7 mouse cellular contexts compared by ENCODE assay signal in genomic region chr11:80141825-80142521, GRCm38 (mm10). TPM values are rescaled to one million over a fixed set of nuclear protein-coding genes. Genes with fewer than 3 reads are reported as not detected.
DNase-seq lines count a peak whose midpoint lies in the region; ATAC-seq lines count a peak whose summit lies in the region.

Gene Tefm, minus strand, starts transcription at chr11:80142175.

- no peaks in the 10 kb centered on the region for H3K36me3 ChIP-seq in embryonic facial prominence, embryonic 11.5 days (replicated peaks; ENCODE audit: control insufficient read depth, insufficient read depth, low read depth, low read length)
- H3K36me3 ChIP-seq in limb, embryonic 10.5 days = peaks cover 38% of the 10 kb centered on the region
- peaks cover 20% of the 10 kb centered on the region for H3K36me3 ChIP-seq in midbrain, embryonic 13.5 days

- DNase-seq in adrenal gland, postnatal 14 days = peak; percentile 92
- peak; percentile 92 for DNase-seq in embryonic facial prominence, embryonic 11.5 days (ENCODE audit: low spot score)
- DNase-seq in kidney, adult 11 months = peak; percentile 75
- DNase-seq in limb, embryonic 10.5 days (ENCODE audit: low spot score) = peak; percentile 91
- peak; percentile 67 for DNase-seq in spleen, adult 12 weeks (ENCODE audit: low spot score)

- H3K27ac ChIP-seq in embryonic facial prominence, embryonic 11.5 days (replicated peaks; ENCODE audit: low read depth, low read length) = peak within 1 kb of the TSS; percentile 70
- H3K27ac ChIP-seq in limb, embryonic 10.5 days = peak within 1 kb of the TSS; percentile 88
- H3K27ac ChIP-seq in midbrain, embryonic 13.5 days = peak within 1 kb of the TSS; percentile 89

- peak within 1 kb of the TSS; percentile 67 for H3K4me2 ChIP-seq in embryonic facial prominence, embryonic 11.5 days (ENCODE audit: low read depth, low read length)
- peak within 1 kb of the TSS; percentile 73 for H3K4me2 ChIP-seq in midbrain, embryonic 13.5 days (replicated peaks)

- no peaks in the 10 kb centered on the region for H3K9me3 ChIP-seq in embryonic facial prominence, embryonic 11.5 days (replicated peaks; ENCODE audit: control insufficient read depth, low read length)
- H3K9me3 ChIP-seq in limb, embryonic 10.5 days (replicated peaks) = no peaks in the 10 kb centered on the region
- H3K9me3 ChIP-seq in midbrain, embryonic 13.5 days = no peaks in the 10 kb centered on the region

- ATAC-seq in embryonic facial prominence, embryonic 11.5 days (replicated peaks; ENCODE audit: insufficient number of reproducible peaks, low FRiP score, low TSS enrichment, low read depth) = peak; percentile 87
- ATAC-seq in granulocyte monocyte progenitor cell, adult 5-6 weeks (replicated peaks; ENCODE audit: poor library complexity, severe bottlenecking) = peak; percentile 77
- peak; percentile 95 for ATAC-seq in midbrain, embryonic 13.5 days

- H3K27me3 ChIP-seq in embryonic facial prominence, embryonic 11.5 days (ENCODE audit: control insufficient read depth, insufficient read depth, low read length) = no peaks in the 10 kb centered on the region
- H3K27me3 ChIP-seq in limb, embryonic 10.5 days (ENCODE audit: low read depth, poor library complexity, severe bottlenecking) = no peaks in the 10 kb centered on the region
- H3K27me3 ChIP-seq in midbrain, embryonic 13.5 days = no peaks in the 10 kb centered on the region

- peak within 1 kb of the TSS; percentile 90 for H3K9ac ChIP-seq in embryonic facial prominence, embryonic 11.5 days (replicated peaks; ENCODE audit: low read length)
- H3K9ac ChIP-seq in midbrain, embryonic 13.5 days (replicated peaks) = peak within 1 kb of the TSS; percentile 88

- H3K4me1 ChIP-seq in embryonic facial prominence, embryonic 11.5 days (ENCODE audit: control insufficient read depth, insufficient read depth, low read length) = no peaks in the 10 kb centered on the region
- peaks cover 9% of the 10 kb centered on the region for H3K4me1 ChIP-seq in limb, embryonic 10.5 days
- H3K4me1 ChIP-seq in midbrain, embryonic 13.5 days (replicated peaks) = peaks cover 17% of the 10 kb centered on the region

- WGBS in embryonic facial prominence, embryonic 11.5 days = under 1% methylated on average over 40 of the region's 40 CpGs
- under 1% methylated on average over 40 of the region's 40 CpGs for WGBS in limb, embryonic 10.5 days
- under 1% methylated on average over 40 of the region's 40 CpGs for WGBS in midbrain, embryonic 13.5 days

- peak within 1 kb of the TSS; percentile 70 for H3K4me3 ChIP-seq in embryonic facial prominence, embryonic 11.5 days (ENCODE audit: low read depth, low read length)
- peak within 1 kb of the TSS; percentile 68 for H3K4me3 ChIP-seq in limb, embryonic 10.5 days
- H3K4me3 ChIP-seq in midbrain, embryonic 13.5 days (replicated peaks) = peak within 1 kb of the TSS; percentile 85

RNA-seq across cellular contexts. Expression of gene Tefm, which starts in this region (rescaled TPM):
- 18.6 and 22.1 TPM in 2 replicates for total RNA-seq in adrenal gland, postnatal 14 days (2021)
- 28.4 and 29.6 TPM in 2 replicates for polyA plus RNA-seq in embryonic facial prominence, embryonic 11.5 days (2014; fragmentation: Nextera tagmentation; extraction: Ambion mirVana)
- total RNA-seq in granulocyte monocyte progenitor cell, adult 5-6 weeks (2014; fragmentation: Nextera tagmentation) = 23.9 and 27.3 TPM in 2 replicates
- 23.1 and 23.8 TPM in 2 replicates for total RNA-seq in granulocyte monocyte progenitor cell, adult 5-6 weeks (2017)
- 33.0 and 40.4 TPM in 2 replicates for polyA plus RNA-seq in limb, embryonic 10.5 days (2016; fragmentation: Nextera tagmentation; extraction: Ambion mirVana)
- 28.3 and 31.2 TPM in 2 replicates for polyA plus RNA-seq in midbrain, embryonic 13.5 days (2015; fragmentation: Nextera tagmentation; extraction: Ambion mirVana)

Comparison
In these comparisons a context has a peak if more than half of its experiments do, and no peak if none do; other contexts are left out.
1. Peak in every context shown above with its lines: DNase-seq, ATAC-seq, H3K4me3 ChIP-seq and H3K27ac ChIP-seq.